Mouse (Mus musculus) cerebellum, adult 9-10 months (tissue): ENCODE measurements at regions not wholly inside any gene's neighbourhood (a gene's known extent, or its start where the extent isn't known, plus 50 kb on each side); places are given as distances from the start of the nearest gene placed in this dataset.

Experiments used
- DNase-seq: peaks from one replicate; pipeline ENCODE4 v3.0.0; 2022

- no peak for DNase-seq
These were observed 198.7 kb downstream of the Ipo11 start for GRCm38 (mm10) chr13:106738011-106738410.

- DNase-seq: no peak
These were observed 202.4 kb downstream of the Ipo11 start for GRCm38 (mm10) chr13:106734323-106734722.

- DNase-seq: no peak
These were observed 203.9 kb downstream of the Ipo11 start for GRCm38 (mm10) chr13:106732906-106733305.

DNA sequence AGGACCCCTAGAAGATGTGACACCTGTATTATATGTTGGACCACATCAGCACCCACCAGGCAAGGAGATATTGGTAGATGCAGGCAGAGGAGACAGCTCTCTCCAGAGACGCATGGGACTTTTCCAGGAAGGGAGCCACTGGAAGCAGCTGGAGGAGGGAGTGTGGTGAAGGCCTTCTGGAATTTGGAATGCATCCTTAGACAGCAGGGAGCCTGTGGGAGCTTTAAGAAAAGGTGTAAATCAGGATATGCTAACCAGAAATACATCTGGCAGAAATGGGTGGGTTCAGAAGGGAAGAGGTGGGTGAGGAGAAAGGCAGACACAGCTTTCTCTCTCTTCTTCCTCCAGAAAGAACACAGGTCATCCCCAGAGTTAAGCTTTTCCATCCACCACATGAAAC is 213.4 kb downstream of the Ipo11 start:
- no peak for DNase-seq

DNA sequence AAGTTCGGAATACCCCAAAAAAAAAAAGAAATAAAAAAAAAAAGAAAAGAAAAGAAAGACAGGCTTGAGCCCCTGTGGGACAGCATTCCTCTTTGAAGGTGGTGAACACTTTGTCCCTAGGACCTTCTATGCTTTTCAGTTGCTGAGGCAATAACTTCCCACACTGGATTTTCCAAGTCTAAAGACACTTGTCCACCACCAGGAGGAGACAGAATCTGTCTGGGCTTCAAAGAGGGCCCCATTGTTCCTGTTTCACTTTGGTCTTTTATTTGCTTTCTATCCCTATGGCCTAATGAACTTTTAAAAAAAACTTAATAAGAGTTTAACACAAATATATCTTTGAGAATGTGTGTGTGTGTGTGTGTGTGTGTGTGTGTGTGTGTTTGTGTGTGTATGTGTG is 215.6 kb downstream of the Ipo11 start:
- no peak for DNase-seq

DNA sequence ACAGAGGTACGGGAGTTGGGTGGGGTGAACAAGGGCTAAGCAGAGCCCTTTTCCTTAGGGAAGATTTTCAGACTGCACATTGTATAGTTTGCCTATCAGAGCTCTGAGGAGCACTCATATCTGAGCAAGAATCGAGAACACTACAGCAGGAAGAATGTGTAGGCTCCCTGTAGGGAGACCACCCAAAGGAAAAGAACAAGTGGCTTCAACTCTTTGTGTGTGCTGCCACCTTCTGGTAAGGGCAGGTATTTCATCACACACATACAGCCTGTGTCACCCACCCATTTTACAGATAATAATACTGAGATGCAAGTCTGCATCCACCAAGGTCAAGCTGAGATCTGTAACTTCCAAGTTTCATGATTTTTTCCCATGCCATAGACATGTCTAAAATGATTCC is 221.0 kb downstream of the Ipo11 start:
- no peak for DNase-seq

DNA sequence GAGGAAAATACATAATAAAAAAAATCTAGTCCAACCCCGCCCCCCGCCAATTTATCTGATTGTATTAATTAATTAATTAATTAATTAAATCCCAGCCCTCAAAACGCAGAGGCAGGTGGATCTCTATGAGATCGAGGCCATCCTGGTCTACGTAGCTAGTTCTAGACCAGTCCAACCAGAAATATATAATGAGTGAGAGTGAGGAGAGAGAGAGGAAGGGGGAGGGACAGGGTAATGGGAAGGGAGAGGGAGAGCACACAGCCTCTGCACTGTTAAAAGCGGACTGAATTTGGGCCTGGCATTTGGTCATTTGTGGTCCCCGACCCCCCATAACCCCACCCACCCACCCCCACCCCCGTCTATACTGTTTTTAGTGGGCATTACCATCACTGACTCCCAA is 221.5 kb downstream of the Ipo11 start:
- DNase-seq: no peak

- no peak for DNase-seq
These were observed 226.2 kb downstream of the Ipo11 start for GRCm38 (mm10) chr13:106710580-106710979.

DNA sequence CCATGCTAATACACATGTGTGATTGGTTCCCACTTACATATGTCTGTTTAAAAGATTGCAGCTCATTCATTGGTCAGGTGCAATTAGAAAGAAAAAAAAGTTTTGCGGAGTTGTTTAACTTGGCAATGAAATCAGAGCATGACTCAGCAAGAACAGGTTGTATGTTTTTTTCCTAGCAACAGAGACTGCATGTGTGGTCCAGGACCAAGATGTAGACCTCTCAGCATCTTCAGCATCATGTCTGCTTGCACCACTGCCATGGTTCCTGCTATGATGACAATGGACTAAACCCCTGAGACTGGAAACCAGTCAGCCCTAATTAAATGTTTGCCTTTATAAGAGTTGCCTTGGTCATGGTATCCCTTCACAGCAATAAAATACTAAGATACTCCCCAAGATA is 236.4 kb downstream of the Ipo11 start:
- DNase-seq: no peak

DNA sequence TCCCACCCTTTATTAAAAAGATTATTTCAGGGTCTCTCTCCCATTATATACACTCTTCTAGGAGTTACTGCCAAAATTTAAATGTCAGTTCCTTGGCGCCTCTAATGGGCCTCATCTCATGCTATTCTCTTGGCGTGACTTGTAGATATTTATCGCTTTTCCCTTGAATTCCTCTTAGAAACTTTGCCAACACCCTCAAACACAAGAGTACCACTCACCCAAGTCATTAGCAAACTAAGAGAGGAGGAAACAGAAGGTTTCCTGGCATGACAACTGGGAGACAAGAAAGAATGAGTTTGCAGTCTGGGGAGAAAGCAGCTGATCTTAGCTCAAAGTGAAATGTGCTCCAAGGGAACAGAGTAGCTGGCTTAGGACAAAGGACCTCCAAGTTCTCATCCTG is 236.8 kb downstream of the Ipo11 start:
- DNase-seq: no peak

DNA sequence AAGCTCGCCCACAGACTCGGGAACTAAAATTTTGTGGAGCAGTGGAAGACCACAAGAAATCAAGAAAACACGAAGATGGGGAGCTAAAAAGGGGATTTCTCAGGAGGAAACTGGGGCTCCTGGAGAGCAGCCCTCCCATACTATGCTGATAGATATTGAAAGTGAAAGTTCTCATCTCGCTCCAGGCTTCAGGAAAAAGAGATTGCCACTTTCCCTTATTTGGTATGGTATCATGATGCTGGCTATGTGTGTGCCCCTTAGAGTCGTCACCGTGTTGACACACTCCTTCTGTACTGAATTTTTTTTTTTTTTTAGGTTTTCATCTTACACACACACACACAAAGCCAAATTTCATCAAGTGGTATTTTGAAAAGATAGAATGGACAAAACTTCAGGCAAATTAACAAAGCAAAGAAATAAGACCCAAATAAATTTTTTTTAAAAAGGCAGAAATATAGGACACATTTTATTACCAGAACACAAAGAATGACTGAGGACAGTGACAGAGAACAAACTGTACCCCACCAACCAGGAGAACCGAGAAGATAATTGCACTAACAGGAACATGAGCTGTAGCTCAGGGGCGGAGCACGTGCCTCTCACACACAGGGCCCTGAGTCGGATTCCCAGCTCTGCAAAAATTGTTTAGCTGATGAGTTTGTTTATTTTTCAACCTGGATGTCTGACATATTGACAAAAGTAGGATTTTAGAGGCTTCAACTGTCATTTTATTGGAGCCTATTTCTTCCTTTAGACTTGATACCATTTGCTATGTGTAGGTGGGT is 244.8 kb downstream of the Ipo11 start:
- DNase-seq: no peak

GRCm38 (mm10) chr13:106690125-106690524 is 246.6 kb downstream of the Ipo11 start:
- no peak for DNase-seq

- no peak for DNase-seq
These were observed 247.1 kb downstream of the Ipo11 start for GRCm38 (mm10) chr13:106689618-106690017.

DNA sequence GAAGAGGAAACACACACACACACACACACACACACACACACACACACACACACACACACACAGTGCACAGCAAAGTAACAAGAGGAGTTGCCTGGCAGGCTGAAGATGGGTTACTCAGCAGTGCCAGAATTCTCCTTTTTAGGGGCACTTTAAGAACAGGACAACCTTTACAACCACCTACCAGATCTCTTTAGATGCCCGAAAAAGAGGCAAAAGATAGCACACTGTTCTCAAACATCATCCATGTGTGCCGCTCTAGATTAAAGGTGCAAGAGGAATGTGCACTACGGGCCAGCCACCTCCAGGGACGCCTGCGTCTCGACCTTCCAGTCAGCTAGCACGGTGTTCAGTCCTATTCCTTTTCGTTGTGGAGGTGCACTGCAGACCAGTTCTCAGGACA is 247.7 kb downstream of the Ipo11 start:
- no peak for DNase-seq

DNA sequence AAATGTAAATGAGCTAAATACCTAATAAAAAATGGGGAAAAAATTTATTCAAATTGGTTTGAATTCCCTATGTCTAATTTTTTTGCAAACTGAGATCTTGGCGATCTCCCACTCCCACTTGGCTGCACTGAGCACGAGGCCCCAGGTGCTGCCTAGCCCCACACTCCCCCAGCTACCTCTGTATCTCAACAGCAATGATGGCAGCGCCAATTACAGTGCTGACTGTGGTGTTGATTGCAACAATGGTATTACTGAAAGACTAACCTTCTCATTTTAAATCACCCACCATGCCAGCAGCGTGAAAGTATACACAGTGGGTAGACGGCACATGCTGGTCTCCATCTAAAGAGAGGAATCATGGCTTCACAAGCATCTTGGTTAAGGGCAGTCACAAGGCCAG is 267.1 kb downstream of the Ipo11 start:
- DNase-seq: no peak

- DNase-seq: no peak
These were observed 274.6 kb downstream of the Ipo11 start for GRCm38 (mm10) chr13:106662195-106662594.

DNA sequence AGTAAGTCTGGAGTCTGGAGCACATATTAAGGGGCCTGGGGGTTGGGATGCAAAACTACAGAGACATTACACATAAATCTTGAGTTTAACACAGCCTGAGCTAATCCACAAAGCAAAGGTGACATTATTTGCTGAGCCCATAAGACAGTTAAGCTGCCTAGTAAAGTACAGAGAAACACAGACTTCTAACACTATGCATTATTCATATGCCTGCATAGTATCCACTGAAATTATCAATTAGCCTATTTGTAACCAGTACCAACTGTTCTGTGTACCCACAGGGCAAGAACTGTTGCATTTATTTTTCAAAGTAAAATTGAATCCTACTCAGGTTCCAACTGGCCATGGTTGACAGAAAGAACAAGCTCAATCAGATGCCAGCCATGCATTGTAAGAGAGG is 287.4 kb downstream of the Ipo11 start:
- no peak for DNase-seq

DNA sequence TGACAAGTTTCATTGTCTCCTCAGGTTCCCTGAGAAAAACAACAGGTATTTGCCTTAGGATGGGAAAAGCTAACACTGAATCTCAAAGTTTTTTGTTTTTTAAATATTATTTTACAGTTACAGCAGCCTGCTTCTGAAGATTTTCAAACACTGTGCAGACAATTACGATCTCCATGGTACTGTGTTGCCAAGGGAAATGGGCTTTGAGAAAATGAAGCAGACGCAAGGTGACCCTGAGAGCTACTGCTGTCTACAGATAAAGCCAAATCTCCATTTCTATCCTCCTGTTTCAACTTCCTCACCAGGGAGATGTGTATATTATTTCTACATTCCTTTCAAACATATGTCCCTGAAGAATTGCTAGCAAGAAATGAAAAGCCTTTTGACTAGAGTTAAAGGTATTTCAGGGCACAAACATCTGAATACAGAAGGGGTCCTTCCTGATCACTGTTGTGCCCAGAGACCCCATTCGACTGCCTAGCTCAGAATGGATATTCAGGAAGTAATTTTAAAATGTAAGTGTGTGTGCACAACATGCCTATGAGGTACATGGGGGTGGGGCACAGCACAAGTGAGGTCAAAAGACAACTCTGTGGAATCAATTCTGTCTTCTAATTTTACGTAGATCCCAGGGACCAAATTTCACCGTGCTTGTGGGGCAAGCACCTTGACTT is 293.3 kb downstream of the Ipo11 start:
- no peak for DNase-seq

GRCm38 (mm10) chr13:106638706-106639385 is 297.9 kb downstream of the Ipo11 start:
- DNase-seq: no peak

- DNase-seq: no peak
These were observed 345.0 kb downstream of the Ipo11 start for GRCm38 (mm10) chr13:106591729-106592128.

- DNase-seq: no peak
These were observed 368.9 kb downstream of the Ipo11 start for GRCm38 (mm10) chr13:106567658-106568359.

DNA sequence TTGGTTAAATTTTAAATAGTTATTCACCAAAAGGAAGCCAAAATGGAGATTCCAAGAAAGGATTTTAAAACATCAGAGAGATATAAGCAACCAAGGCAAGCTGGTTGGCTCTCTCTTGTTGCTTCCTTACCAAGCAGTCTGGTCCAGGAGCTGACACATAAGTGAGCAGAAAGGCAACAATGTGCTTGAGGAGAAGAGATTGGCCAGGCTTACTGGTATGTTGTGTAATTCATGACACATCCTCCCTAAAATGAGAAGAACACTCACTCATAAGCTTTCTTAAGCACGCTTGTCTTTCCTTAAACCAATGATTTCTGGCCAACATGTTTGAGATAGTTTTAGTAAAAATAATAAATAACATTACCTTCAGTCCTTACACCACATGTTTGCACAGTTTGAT is 374.2 kb downstream of the Ipo11 start:
- DNase-seq: no peak

GRCm38 (mm10) chr13:106562161-106562560 is 374.6 kb downstream of the Ipo11 start:
- DNase-seq: peak; percentile 53
